Mouse (Mus musculus) embryo, embryonic 10.5 days (tissue): ENCODE measurements around the gene H2-M5.
A peak's percentile ranks its signal among the peaks of the same experiment; 100 is the strongest.
"Not testable (repeated sequence)": the region's sequence is repeated elsewhere in the genome, so short reads cannot be mapped to it uniquely, and the experiment has no call there.

Experiments
- DNase-seq: peaks from one replicate; pipeline ENCODE4 v3.0.0-alpha.2; 2015; ENCODE audit warnings: low spot score

H2-M5 gene

GRCm38 (mm10) chr17:36993770-36994325, 4.5 kb upstream of the H2-M5 start:
- no peak for DNase-seq

GRCm38 (mm10) chr17:36992336-36993104, 3.2 kb upstream of the H2-M5 start:
- no peak for DNase-seq

GRCm38 (mm10) chr17:36990630-36991029, 1.3 kb upstream of the H2-M5 start:
- DNase-seq, result not testable (repeated sequence)

- no peak for DNase-seq
Observed at GRCm38 (mm10) chr17:36988475-36988874, 862 bp downstream of the H2-M5 start.

- DNase-seq, result peak; percentile 15
Observed at GRCm38 (mm10) chr17:36982253-36983155, 6.8 kb downstream of the H2-M5 start.

- peak; percentile 55 for DNase-seq
Observed at GRCm38 (mm10) chr17:36981845-36982244, 7.5 kb downstream of the H2-M5 start.

- DNase-seq, result peak; percentile 17
Observed at GRCm38 (mm10) chr17:36981221-36981813, 8.0 kb downstream of the H2-M5 start, which contains the start of gene 2410137M14Rik. Gene 2410137M14Rik, minus strand, starts transcription at chr17:36981237.

GRCm38 (mm10) chr17:36973271-36973787, 16.0 kb downstream of the H2-M5 start:
- DNase-seq, result no peak

GRCm38 (mm10) chr17:36972791-36973190, 16.5 kb downstream of the H2-M5 start:
- DNase-seq, result no peak

- no peak for DNase-seq
Observed at GRCm38 (mm10) chr17:36971172-36971850, 18.0 kb downstream of the H2-M5 start.

GRCm38 (mm10) chr17:36970316-36970890, 18.9 kb downstream of the H2-M5 start:
- no peak for DNase-seq

GRCm38 (mm10) chr17:36966875-36967274, 22.5 kb downstream of the H2-M5 start:
- DNase-seq, result no peak

- DNase-seq, result no peak
Observed at GRCm38 (mm10) chr17:36961125-36961524, 28.2 kb downstream of the H2-M5 start.

GRCm38 (mm10) chr17:36958884-36959283, 30.5 kb downstream of the H2-M5 start:
- DNase-seq, result no peak

GRCm38 (mm10) chr17:36957999-36958743, 31.2 kb downstream of the H2-M5 start, which contains the start of the genes Znrd1 and Znrd1as:
Gene Znrd1, minus strand, starts transcription at chr17:36958559.
Gene Znrd1as, plus strand, starts transcription at chr17:36958592.
- peak; percentile 99 for DNase-seq

GRCm38 (mm10) chr17:36953062-36953461, 36.3 kb downstream of the H2-M5 start:
- no peak for DNase-seq

- DNase-seq, result no peak
Observed at GRCm38 (mm10) chr17:36952631-36953030, 36.7 kb downstream of the H2-M5 start.

GRCm38 (mm10) chr17:36950981-36951947, 38.1 kb downstream of the H2-M5 start, which contains the start of gene Ppp1r11:
Gene Ppp1r11, minus strand, starts transcription at chr17:36951741.
- peak; percentile 99 for DNase-seq

GRCm38 (mm10) chr17:36949265-36949664, 40.1 kb downstream of the H2-M5 start:
- DNase-seq, result no peak
